Mouse (Mus musculus) right cerebral cortex, postnatal 14 days (tissue): ENCODE measurements around the gene Suv39h2.
A peak's percentile ranks its signal among the peaks of the same experiment; 100 is the strongest.

Experiments used
- DNase-seq: peaks from one replicate; pipeline ENCODE4 v3.0.0; 2022

The Suv39h2 gene

GRCm38 (mm10) chr2:3422548-3422947 is 52.3 kb downstream of the Suv39h2 start, which contains the start of gene Meig1:
Meig1 (minus strand) TSS chr2:3422648.
- no peak for DNase-seq

- no peak for DNase-seq
Measured at GRCm38 (mm10) chr2:3420157-3420556, 54.7 kb downstream of the Suv39h2 start.

DNA sequence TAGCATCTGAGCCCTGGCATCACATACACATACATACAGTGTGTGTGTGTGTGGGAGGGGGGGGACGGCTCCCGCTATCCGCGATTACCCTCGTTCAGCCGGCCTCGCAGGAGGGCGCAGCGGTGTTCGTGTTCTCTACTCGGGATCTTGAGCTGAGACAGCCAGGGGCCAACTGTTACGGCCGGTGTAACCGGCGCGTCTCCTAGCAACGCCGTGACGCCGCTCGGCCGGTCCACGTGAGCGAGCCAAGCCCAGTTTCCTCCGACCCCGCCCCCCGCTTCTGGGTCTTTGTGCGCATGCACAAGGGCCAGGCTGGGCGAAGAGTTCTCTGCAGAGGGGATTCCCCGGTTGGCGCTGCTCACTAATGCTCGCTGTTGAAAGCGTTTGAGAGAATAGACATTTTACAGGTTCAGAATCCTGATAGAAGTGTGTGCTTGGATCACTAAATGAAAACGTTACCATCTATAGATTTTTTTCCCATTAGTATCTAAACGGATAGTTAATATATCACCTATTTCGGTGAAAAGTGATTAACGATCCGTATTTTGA is 55.9 kb downstream of the Suv39h2 start:
- DNase-seq: peak; percentile 97

DNA sequence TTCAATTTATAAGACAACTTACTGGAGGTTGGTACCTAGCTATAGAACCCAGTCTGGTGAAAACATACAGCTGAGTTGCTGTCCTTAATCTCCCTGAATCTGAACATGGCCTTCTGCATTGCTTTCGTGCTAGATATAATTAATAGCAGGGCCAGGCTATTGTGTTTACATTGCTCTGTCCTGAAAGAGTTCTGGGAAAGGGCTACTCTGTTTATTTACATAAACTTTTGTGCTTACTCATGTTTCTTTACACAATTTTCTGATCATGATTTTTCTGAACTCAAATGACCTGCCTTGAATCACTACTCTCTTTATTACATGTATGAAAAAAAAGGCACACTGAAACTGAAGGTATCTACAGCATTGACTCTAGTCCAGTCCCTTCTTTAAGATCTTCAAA is 59.2 kb downstream of the Suv39h2 start:
- no peak for DNase-seq

GRCm38 (mm10) chr2:3414241-3414640 is 60.6 kb downstream of the Suv39h2 start:
- peak; percentile 78 for DNase-seq

DNA sequence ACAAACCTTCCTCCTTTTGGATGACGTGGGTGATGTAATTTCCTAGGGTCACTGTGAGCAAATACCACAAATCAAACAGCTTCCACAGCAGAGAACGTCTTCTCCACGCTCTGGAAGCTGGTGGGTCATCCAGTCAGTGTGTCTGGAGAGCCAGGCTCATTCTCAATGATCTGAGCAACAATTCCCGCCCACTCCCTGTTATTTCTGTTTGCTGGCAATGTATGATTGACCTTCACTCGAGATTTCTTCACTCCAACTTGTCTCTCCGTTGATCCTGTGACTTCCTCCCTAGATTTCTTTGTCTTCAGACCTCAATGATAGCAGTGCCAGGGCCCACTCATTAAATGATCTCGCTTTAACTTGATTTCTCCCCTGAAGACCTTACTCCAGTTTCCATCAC is 67.1 kb downstream of the Suv39h2 start:
- DNase-seq: no peak

DNA sequence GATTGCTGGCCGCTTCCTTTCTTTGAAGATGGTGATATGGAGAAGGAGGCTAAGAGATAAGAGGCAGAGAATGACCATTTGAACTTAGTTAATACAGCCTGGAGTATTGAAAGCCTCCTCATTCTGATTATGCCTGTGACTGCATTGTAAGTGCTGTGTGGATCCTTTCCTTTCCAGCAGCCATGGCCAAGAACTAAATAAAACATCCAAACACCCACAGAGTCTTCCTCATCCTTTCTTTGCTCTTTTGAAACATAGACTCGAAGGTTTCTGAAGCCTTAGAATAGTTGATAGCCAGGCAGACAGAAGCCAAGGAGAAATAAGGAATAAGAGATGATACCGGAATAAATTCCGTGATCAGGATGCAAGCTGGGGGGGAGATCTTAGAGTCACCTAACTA is 68.8 kb downstream of the Suv39h2 start:
- no peak for DNase-seq
